Mouse (Mus musculus): ENCODE data around the gene Kif24.

The Kif24 gene

GRCm38 (mm10) chr4:41464345-41465286 is at the start of gene Kif24, which contains the start of gene Nudt2:
Gene Kif24, minus strand, starts transcription at chr4:41464887.
Gene Nudt2, plus strand, starts transcription at chr4:41465151.
- peak; percentile 100 for DNase-seq (ENCODE audit: inconsistent ontology term)

- no peak for DNase-seq (ENCODE audit: inconsistent ontology term)
Observed at GRCm38 (mm10) chr4:41513714-41514113, 49.0 kb upstream of the Kif24 start.

- DNase-seq (ENCODE audit: inconsistent ontology term): no peak
Observed at GRCm38 (mm10) chr4:41513309-41513708, 48.6 kb upstream of the Kif24 start.

DNA sequence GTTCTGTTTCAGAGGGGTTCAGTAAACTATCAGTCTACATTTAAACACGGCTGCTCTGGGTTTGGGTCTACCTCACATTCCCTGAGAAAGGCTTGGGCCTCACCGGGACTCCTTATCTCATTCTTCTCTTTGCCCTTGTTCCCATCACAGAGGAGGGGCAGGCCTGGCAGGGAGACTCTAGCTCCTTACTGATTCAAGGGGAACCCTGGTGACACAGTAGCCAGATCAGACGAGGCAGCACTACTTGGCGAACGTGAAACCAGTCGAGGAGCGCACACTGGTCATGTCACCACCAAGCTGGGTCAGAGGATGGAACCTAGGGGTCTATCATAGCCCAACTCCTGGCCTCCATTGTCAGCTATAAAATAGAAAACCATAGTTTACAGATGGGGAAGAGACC is 43.3 kb upstream of the Kif24 start:
- DNase-seq (ENCODE audit: inconsistent ontology term): no peak

GRCm38 (mm10) chr4:41507326-41507924 is 42.7 kb upstream of the Kif24 start:
- DNase-seq (ENCODE audit: inconsistent ontology term): no peak

- peak; percentile 83 for DNase-seq (ENCODE audit: inconsistent ontology term)
Observed at GRCm38 (mm10) chr4:41506906-41507305, 42.2 kb upstream of the Kif24 start.

- no peak for DNase-seq (ENCODE audit: inconsistent ontology term)
Observed at GRCm38 (mm10) chr4:41506156-41506555, 41.5 kb upstream of the Kif24 start.

DNA sequence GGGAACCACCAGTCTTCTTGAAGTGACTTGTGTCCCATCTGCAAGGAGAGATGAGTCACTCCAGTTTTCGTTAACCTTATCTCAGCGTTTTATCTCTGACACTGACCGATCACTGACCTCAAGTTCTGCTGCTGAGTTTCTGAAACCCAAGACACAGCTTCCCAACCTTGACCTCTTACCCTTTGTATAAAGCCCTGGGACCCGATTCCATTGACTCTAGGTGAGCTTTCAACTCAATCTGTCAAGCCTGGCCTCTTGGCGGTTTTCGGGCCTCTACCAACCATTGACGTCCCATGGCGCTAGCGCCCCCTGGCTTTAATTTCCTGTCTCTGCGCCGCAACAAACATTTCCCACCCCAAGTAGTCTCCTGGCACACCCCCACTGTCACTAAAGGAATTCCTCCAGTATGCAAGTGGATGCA is 40.5 kb upstream of the Kif24 start:
- no peak for DNase-seq (ENCODE audit: inconsistent ontology term)

- DNase-seq (ENCODE audit: inconsistent ontology term): no peak
Observed at GRCm38 (mm10) chr4:41504325-41504724, 39.6 kb upstream of the Kif24 start.

DNA sequence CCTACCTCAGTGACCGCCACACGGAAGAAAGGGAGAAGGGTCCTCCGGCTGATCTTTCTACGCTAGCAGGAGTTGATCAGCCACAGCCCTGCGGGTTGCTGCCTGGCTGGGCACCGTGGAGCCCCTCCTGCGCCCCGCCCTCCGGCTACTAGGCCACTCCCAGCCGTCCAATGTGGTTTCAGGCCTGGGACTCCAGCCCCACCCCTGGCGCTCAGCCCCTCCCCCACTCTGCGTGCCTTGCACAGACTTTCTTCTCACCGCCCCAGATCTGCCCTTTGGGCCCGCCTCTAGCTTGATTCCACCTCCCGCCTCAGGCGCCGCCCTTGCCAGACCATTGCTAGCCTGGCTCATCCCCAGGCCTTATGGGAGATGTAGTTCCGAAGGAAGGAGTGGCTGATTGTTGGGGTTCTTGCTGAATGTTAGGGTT is 38.3 kb upstream of the Kif24 start, which contains the start of gene AI464131:
AI464131 (minus strand) TSS at position 91 of the 427 bp plus-strand sequence.
- peak; percentile 100 for DNase-seq (ENCODE audit: inconsistent ontology term)

GRCm38 (mm10) chr4:41502171-41502940 is 37.7 kb upstream of the Kif24 start:
- no peak for DNase-seq (ENCODE audit: inconsistent ontology term)

- no peak for DNase-seq (ENCODE audit: inconsistent ontology term)
Observed at GRCm38 (mm10) chr4:41500787-41501186, 36.1 kb upstream of the Kif24 start.

DNA sequence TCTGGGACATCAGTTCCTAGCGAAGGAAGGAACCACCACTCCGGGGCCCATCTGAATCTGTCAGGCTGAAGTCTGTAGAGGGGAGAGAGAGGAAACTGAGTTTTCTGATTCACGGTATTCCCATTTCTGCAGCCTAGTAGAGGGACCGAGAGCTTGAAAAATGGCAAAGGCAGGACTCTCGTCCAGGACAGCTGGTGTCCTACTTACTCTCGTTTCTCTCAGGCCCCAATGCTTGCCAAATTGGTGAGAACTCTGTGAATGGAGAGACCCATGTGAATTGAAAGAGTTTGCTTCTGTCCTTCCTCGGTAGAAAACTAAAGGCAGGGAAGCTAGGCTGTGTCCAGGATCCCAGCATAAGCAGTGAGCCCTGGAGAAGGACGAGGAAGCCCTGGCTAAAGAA is 34.9 kb upstream of the Kif24 start:
- no peak for DNase-seq (ENCODE audit: inconsistent ontology term)

- no peak for DNase-seq (ENCODE audit: inconsistent ontology term)
Observed at GRCm38 (mm10) chr4:41498921-41499391, 34.3 kb upstream of the Kif24 start.

DNA sequence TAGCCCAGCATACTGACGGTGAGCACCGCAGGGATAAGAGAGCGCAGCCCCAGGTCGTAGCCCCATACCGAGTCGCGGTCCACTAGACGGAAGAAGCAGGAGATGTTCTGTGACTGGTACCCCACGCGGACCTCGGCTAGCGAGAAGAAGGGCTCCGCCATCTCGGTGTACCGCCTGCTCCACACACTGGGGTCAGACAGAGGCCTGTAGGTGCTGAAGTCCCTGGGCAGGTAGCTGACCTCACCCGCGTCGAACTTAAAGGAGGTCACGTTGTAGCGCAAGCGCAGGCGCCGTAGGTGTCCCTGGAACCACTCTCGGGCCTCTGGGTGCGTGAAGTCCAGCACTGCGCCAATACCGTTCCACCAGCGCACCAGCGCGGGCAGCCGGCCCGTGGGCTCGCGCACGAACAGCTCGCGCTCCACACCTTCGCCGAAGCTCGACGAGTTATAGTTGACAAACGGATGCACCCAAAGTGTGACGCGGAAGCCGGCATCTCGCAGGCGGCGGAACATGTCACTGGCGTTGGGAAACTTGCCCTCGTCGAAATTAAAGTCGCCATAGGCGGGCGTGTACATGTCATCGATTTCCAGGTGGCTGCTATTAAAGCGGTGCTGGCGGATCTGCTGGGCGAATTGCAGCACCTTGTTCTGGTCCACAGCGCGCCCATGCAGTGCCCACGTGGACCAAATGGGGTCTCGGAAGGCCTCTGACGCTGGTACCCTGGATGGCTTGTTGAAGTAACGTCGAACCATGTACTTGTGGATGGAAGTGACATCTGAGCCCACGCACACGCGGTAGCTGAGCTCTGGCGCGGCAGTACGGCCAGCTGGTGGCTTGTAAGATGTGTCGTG is 33.5 kb upstream of the Kif24 start:
- DNase-seq (ENCODE audit: inconsistent ontology term): no peak

GRCm38 (mm10) chr4:41497579-41497978 is 32.9 kb upstream of the Kif24 start:
- DNase-seq (ENCODE audit: inconsistent ontology term): peak; percentile 17

DNA sequence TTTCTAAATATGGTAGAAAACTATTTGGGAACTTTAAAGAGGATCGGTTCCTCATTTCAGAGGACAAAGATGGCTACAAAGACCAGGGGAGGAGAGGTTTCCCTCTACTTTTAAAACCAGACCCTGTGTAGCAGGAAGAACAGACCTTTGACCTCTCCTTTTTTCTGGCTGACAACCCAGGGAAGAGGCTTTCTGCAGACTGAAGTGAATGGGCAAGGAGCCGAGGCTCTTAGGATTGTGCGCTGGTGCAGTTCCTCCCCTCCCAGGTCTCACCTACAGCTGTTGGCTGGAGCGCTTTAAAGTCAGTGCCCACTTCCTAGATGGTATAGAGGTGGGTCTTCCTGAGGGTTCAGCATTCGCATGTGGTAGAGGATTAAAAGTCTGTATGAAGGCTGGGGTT is 32.4 kb upstream of the Kif24 start:
- no peak for DNase-seq (ENCODE audit: inconsistent ontology term)

- DNase-seq (ENCODE audit: inconsistent ontology term): peak; percentile 23
Observed at GRCm38 (mm10) chr4:41495850-41496249, 31.2 kb upstream of the Kif24 start.

- DNase-seq (ENCODE audit: inconsistent ontology term): no peak
Observed at GRCm38 (mm10) chr4:41495076-41495475, 30.4 kb upstream of the Kif24 start.

- DNase-seq (ENCODE audit: inconsistent ontology term): no peak
Observed at GRCm38 (mm10) chr4:41494378-41494777, 29.7 kb upstream of the Kif24 start.
